Mouse (Mus musculus) thymus, adult 2 months (tissue): ENCODE results near the gene Nop2.

Experiments used
- CTCF ChIP-seq: fragments of 200-500 bp; IDR thresholded peaks from 2 replicates; pipeline ENCODE4 v1.5.1; 2012; ENCODE audit warnings: mild to moderate bottlenecking, control low read depth, low read length, moderate library complexity, borderline replicate concordance; ENCODE audit not compliant: control insufficient read depth, poor library complexity, insufficient read depth; ENCODE audit errors: extremely low read depth
- POLR2A ChIP-seq: fragments of 200-500 bp; IDR thresholded peaks from 2 replicates; pipeline ENCODE4 v1.6.1; 2012; ENCODE audit warnings: mild to moderate bottlenecking, low read length, control low read depth, moderate library complexity; ENCODE audit not compliant: control insufficient read depth, poor library complexity, insufficient read depth; ENCODE audit errors: extremely low read depth

GRCm38 (mm10) chr6:125084424-125084823 lies 47.3 kb upstream of the Nop2 start:
- TF ChIP-seq POLR2A (no peak), CTCF (no peak)
